Mouse (Mus musculus) heart, embryonic 11.5 days (tissue): ENCODE measurements around the gene Fam198a. TPM values are rescaled to one million over a fixed set of nuclear protein-coding genes. Genes with fewer than 3 reads are reported as not detected.

Experiments used
- ATAC-seq: fragments of 200-750 bp; cut with Nextera tagmentation; replicated peaks from 2 replicates; pipeline ENCODE4 v1.8.0; 2017; ENCODE audit warnings: moderate library complexity; ENCODE audit not compliant: insufficient number of reproducible peaks, low FRiP score, low TSS enrichment
- H3K27ac ChIP-seq: fragments of 300-500 bp; sonication (generic); 2 replicates; pipeline ENCODE4 v1.5.1; 2014; ENCODE audit warnings: mild to moderate bottlenecking, low read depth, low read length
- H3K27me3 ChIP-seq: fragments of 300-500 bp; sonication (generic); 2 replicates; pipeline ENCODE4 v1.6.1; 2014; ENCODE audit warnings: mild to moderate bottlenecking, low read length, mixed read lengths; ENCODE audit not compliant: control insufficient read depth, insufficient read depth
- H3K36me3 ChIP-seq: fragments of 300-500 bp; sonication (generic); 2 replicates; pipeline ENCODE4 v1.6.1; 2014; ENCODE audit warnings: mild to moderate bottlenecking, low read length, moderate library complexity, mixed read lengths; ENCODE audit not compliant: control insufficient read depth, insufficient read depth
- H3K4me1 ChIP-seq: fragments of 300-500 bp; sonication (generic); 2 replicates; pipeline ENCODE4 v1.6.1; 2014; ENCODE audit warnings: low read length; ENCODE audit not compliant: control insufficient read depth, insufficient read depth
- H3K4me2 ChIP-seq: fragments of 300-500 bp; sonication (generic); 2 replicates; pipeline ENCODE4 v1.6.1; 2014; ENCODE audit warnings: mild to moderate bottlenecking, moderate library complexity
- H3K4me3 ChIP-seq: fragments of 300-500 bp; sonication (generic); 2 replicates; pipeline ENCODE4 v1.5.1; 2014; ENCODE audit warnings: low read depth, low read length
- H3K9ac ChIP-seq: fragments of 300-500 bp; sonication (generic); 2 replicates; pipeline ENCODE4 v1.6.1; 2014; ENCODE audit warnings: mild to moderate bottlenecking, low read depth, low read length, moderate library complexity
- H3K9me3 ChIP-seq: fragments of 300-500 bp; sonication (generic); replicated peaks from 2 replicates; pipeline ENCODE4 v1.6.1; 2016; ENCODE audit warnings: low read length; ENCODE audit not compliant: control insufficient read depth
- WGBS: fragments of 180-500 bp; shearing (Covaris S2); extraction: QIAGEN DNeasy Blood & Tissue Kit; methylation state at CpG from one replicate; pipeline ENCODE4 v1.1.7; 2014; ENCODE audit not compliant: insufficient replicate concordance; 5-methylcytosine and 5-hydroxymethylcytosine counted together
- polyA plus RNA-seq: library from polyadenylated mRNA; unstranded; fragments of >200 nt; fragmentation: Nextera tagmentation; extraction: Ambion mirVana; gene quantifications from 2 replicates; pipeline ENCODE4 v1.2.1, GENCODE M21; 2014

The Fam198a gene
- polyA plus RNA-seq, 1 experiment from 2014 or later, result 0.44 TPM

GRCm38 (mm10) chr9:121923443-121923842 is 27.3 kb upstream of the Fam198a start:
- no peak overlapping the region for H3K4me3 ChIP-seq
- H3K27ac ChIP-seq, result no peak overlapping the region
- H3K36me3 ChIP-seq, result no peaks in the 10 kb centered on the region
- WGBS, result 79% methylated on average over 8 of the region's 8 CpGs
- H3K4me2 ChIP-seq, result no peak overlapping the region
- no peaks in the 10 kb centered on the region for H3K9me3 ChIP-seq
- no peak overlapping the region for H3K9ac ChIP-seq
- H3K27me3 ChIP-seq, result peaks cover 3% of the 10 kb centered on the region; the same call in 1 of the 2 replicates
- no peak for ATAC-seq
- 0 out of 2 replicates have a peak, but pooled peaks cover 3% of the 10 kb centered on the region for H3K4me1 ChIP-seq

GRCm38 (mm10) chr9:121923906-121924305 is 26.9 kb upstream of the Fam198a start:
- no peak overlapping the region for H3K4me2 ChIP-seq
- no peaks in the 10 kb centered on the region for H3K9me3 ChIP-seq
- no peaks in the 10 kb centered on the region for H3K36me3 ChIP-seq
- H3K27me3 ChIP-seq, result peaks cover 3% of the 10 kb centered on the region; the same call in 1 of the 2 replicates
- H3K4me1 ChIP-seq, result 0 out of 2 replicates have a peak, but pooled peaks cover 3% of the 10 kb centered on the region
- no peak overlapping the region for H3K4me3 ChIP-seq
- ATAC-seq, result no peak
- WGBS, result 82% methylated on average over 5 of the region's 5 CpGs
- no peak overlapping the region for H3K9ac ChIP-seq
- no peak overlapping the region for H3K27ac ChIP-seq

- Histone ChIP-seq H3K9ac (no peak overlapping the region), H3K27ac (no peak overlapping the region), H3K4me2 (no peak overlapping the region), H3K27me3 (peaks cover 3% of the 10 kb centered on the region; the same call in 1 of the 2 replicates), H3K36me3 (no peaks in the 10 kb centered on the region), H3K9me3 (no peaks in the 10 kb centered on the region), H3K4me1 (0 out of 2 replicates have a peak, but pooled peaks cover 3% of the 10 kb centered on the region), H3K4me3 (no peak overlapping the region)
- WGBS, result 83% methylated on average over 9 of the region's 9 CpGs
- no peak for ATAC-seq
Observed at GRCm38 (mm10) chr9:121924901-121925560, 25.8 kb upstream of the Fam198a start.

- Histone ChIP-seq H3K27ac (no peak overlapping the region), H3K9me3 (no peaks in the 10 kb centered on the region), H3K27me3 (peaks cover 3% of the 10 kb centered on the region; the same call in 1 of the 2 replicates), H3K36me3 (no peaks in the 10 kb centered on the region), H3K4me2 (no peak overlapping the region), H3K4me3 (no peak overlapping the region), H3K9ac (no peak overlapping the region), H3K4me1 (0 out of 2 replicates have a peak, but pooled peaks cover 3% of the 10 kb centered on the region)
- WGBS, result 58% methylated on average over 8 of the region's 8 CpGs
- no peak for ATAC-seq
Observed at GRCm38 (mm10) chr9:121925959-121926358, 24.8 kb upstream of the Fam198a start.

- Histone ChIP-seq H3K4me1 (0 out of 2 replicates have a peak, but pooled peaks cover 3% of the 10 kb centered on the region), H3K9ac (no peak overlapping the region), H3K4me3 (no peak overlapping the region), H3K36me3 (no peaks in the 10 kb centered on the region), H3K4me2 (no peak overlapping the region), H3K27me3 (peaks cover 3% of the 10 kb centered on the region; the same call in 1 of the 2 replicates), H3K9me3 (no peaks in the 10 kb centered on the region), H3K27ac (no peak overlapping the region)
- 54% methylated on average over 11 of the region's 11 CpGs for WGBS
- no peak for ATAC-seq
Observed at GRCm38 (mm10) chr9:121926634-121927405, 24.0 kb upstream of the Fam198a start.

- H3K27me3 ChIP-seq, result peaks cover 3% of the 10 kb centered on the region; the same call in 1 of the 2 replicates
- H3K27ac ChIP-seq, result no peak overlapping the region
- no peak overlapping the region for H3K9ac ChIP-seq
- no peaks in the 10 kb centered on the region for H3K36me3 ChIP-seq
- no peaks in the 10 kb centered on the region for H3K9me3 ChIP-seq
- no peak overlapping the region for H3K4me3 ChIP-seq
- no peak for ATAC-seq
- 0 out of 2 replicates have a peak, but pooled peaks cover 3% of the 10 kb centered on the region for H3K4me1 ChIP-seq
- H3K4me2 ChIP-seq, result no peak overlapping the region
- WGBS, result 76% methylated on average over 7 of the region's 7 CpGs
Observed at GRCm38 (mm10) chr9:121927721-121928120, 23.1 kb upstream of the Fam198a start.

- 21% methylated on average over 2 of the region's 2 CpGs for WGBS
- ATAC-seq, result no peak
- H3K4me1 ChIP-seq, result 0 out of 2 replicates have a peak, but pooled peaks cover 3% of the 10 kb centered on the region
Observed at GRCm38 (mm10) chr9:121928498-121928897, 22.3 kb upstream of the Fam198a start.

GRCm38 (mm10) chr9:121934856-121935255 is 15.9 kb upstream of the Fam198a start:
- H3K4me1 ChIP-seq, result no peaks in the 10 kb centered on the region
- H3K27ac ChIP-seq, result no peak overlapping the region
- ATAC-seq, result no peak
- no peaks in the 10 kb centered on the region; the same call in 1 of the 2 replicates for H3K27me3 ChIP-seq
- no peak overlapping the region for H3K4me2 ChIP-seq
- no peaks in the 10 kb centered on the region for H3K9me3 ChIP-seq
- no peak overlapping the region for H3K4me3 ChIP-seq
- 69% methylated on average over 4 of the region's 4 CpGs for WGBS
- H3K9ac ChIP-seq, result no peak overlapping the region
- no peaks in the 10 kb centered on the region for H3K36me3 ChIP-seq

More at GRCm38 (mm10) chr9:121928498-121928897, 22.3 kb upstream of the Fam198a start:
- Histone ChIP-seq H3K9me3 (no peaks in the 10 kb centered on the region), H3K4me2 (no peak overlapping the region), H3K27ac (no peak overlapping the region), H3K36me3 (no peaks in the 10 kb centered on the region), H3K27me3 (peaks cover 3% of the 10 kb centered on the region; the same call in 1 of the 2 replicates), H3K4me3 (no peak overlapping the region), H3K9ac (no peak overlapping the region)
